Mouse (Mus musculus) myocyte (in vitro differentiated cells): ENCODE measurements around the gene Hyou1. TPM values are rescaled to one million over a fixed set of nuclear protein-coding genes. Genes with fewer than 3 reads are reported as not detected.
A peak's percentile ranks its signal among the peaks of the same experiment; 100 is the strongest.

Source experiments
- H3K27me3 ChIP-seq: one replicate; pipeline ENCODE4 v1.6.1; 2011; ENCODE audit not compliant: control insufficient read depth, insufficient read depth, insufficient read length
- H3K36me3 ChIP-seq: one replicate; pipeline ENCODE4 v1.6.1; 2011; ENCODE audit not compliant: control insufficient read depth, insufficient read depth
- H3K4me2 ChIP-seq: one replicate; pipeline ENCODE4 v1.6.1; 2011; ENCODE audit warnings: low read depth, control low read depth
- H3K4me3 ChIP-seq: one replicate; pipeline ENCODE4 v1.5.1; 2011; ENCODE audit warnings: mild to moderate bottlenecking, control low read depth, moderate library complexity
- H3K79me2 ChIP-seq: one replicate; pipeline ENCODE4 v1.6.1; 2011; ENCODE audit not compliant: control insufficient read depth, insufficient read depth
- H3ac ChIP-seq: one replicate; pipeline ENCODE4 v1.6.1; 2011; ENCODE audit not compliant: control insufficient read depth, insufficient read length
- CEBPB ChIP-seq: IDR thresholded peaks from 2 replicates; pipeline ENCODE4 v1.6.1; 2011; ENCODE audit warnings: mild to moderate bottlenecking, moderate library complexity; ENCODE audit not compliant: poor library complexity, insufficient read depth, severe bottlenecking
- E2F4 ChIP-seq: IDR thresholded peaks from one replicate; pipeline ENCODE4 v1.6.1; 2011; ENCODE audit warnings: mild to moderate bottlenecking, control low read depth, moderate library complexity; ENCODE audit not compliant: insufficient read depth
- MAX ChIP-seq: IDR thresholded peaks from one replicate; pipeline ENCODE4 v1.6.1; 2011; ENCODE audit warnings: low read depth, mild to moderate bottlenecking, control low read depth
- MYOD1 ChIP-seq, 3 experiments: IDR thresholded peaks; one replicate each; pipeline ENCODE4 v1.6.1; 2011; ENCODE audit warnings: control low read depth in 2 of 3, low read depth in 2 of 3, mild to moderate bottlenecking in 2 of 3, moderate library complexity in 1 of 3; ENCODE audit not compliant: insufficient read length in 2 of 3, control insufficient read depth in 1 of 3
- MYOG ChIP-seq, 3 experiments: IDR thresholded peaks; one replicate each; pipeline ENCODE4 v1.6.1; 2011; ENCODE audit warnings: control low read depth in 2 of 3, low read depth in 2 of 3, mild to moderate bottlenecking in 2 of 3; ENCODE audit not compliant: insufficient read length in 2 of 3, control insufficient read depth in 1 of 3, insufficient read depth in 1 of 3
- POLR2A ChIP-seq: IDR thresholded peaks from one replicate; pipeline ENCODE4 v1.6.1; 2011; ENCODE audit warnings: low read depth, mild to moderate bottlenecking, control low read depth, moderate library complexity; ENCODE audit not compliant: insufficient read length
- POLR2AphosphoS2 ChIP-seq: IDR thresholded peaks from one replicate; pipeline ENCODE4 v1.6.1; 2011; ENCODE audit warnings: low read depth, control low read depth; ENCODE audit not compliant: insufficient read length
- REST ChIP-seq: IDR thresholded peaks from one replicate; pipeline ENCODE4 v1.6.1; 2011; ENCODE audit warnings: mild to moderate bottlenecking, control low read depth, moderate library complexity; ENCODE audit not compliant: insufficient read depth, insufficient read length
- SRF ChIP-seq: IDR thresholded peaks from one replicate; pipeline ENCODE4 v1.6.1; 2011; ENCODE audit warnings: low read depth; ENCODE audit not compliant: control insufficient read depth, insufficient read length
- TCF12 ChIP-seq: IDR thresholded peaks from one replicate; pipeline ENCODE4 v1.6.1; 2011; ENCODE audit warnings: mild to moderate bottlenecking, control low read depth; ENCODE audit not compliant: poor library complexity, insufficient read depth, severe bottlenecking
- TCF3 ChIP-seq: IDR thresholded peaks from one replicate; pipeline ENCODE4 v1.6.1; 2011; ENCODE audit warnings: low read depth, control low read depth; ENCODE audit not compliant: insufficient read length
- USF1 ChIP-seq: IDR thresholded peaks from one replicate; pipeline ENCODE4 v1.6.1; 2011; ENCODE audit warnings: low read depth, mild to moderate bottlenecking, control low read depth, moderate library complexity
- polyA plus RNA-seq: library from polyadenylated mRNA; unstranded; fragments of >200 nt; fragmentation: generic; extraction: Trizol; gene quantifications from one replicate; pipeline ENCODE4 v1.2.1, GENCODE M21; 2012; ENCODE audit warnings: missing spikeins

Hyou1 gene
- polyA plus RNA-seq, 1 experiment: 45.9 TPM

- H3K27me3 ChIP-seq: no peaks in the 10 kb centered on the region
- H3K79me2 ChIP-seq: peaks cover 37% of the 10 kb centered on the region
- H3ac ChIP-seq: no peak overlapping the region
- no peak overlapping the region for H3K4me2 ChIP-seq
- no peak overlapping the region for H3K4me3 ChIP-seq
- TF ChIP-seq MAX (no peak), POLR2AphosphoS2 (peak; percentile 55)
- H3K36me3 ChIP-seq: peaks cover 44% of the 10 kb centered on the region
These were observed 31.5 kb downstream of the Hyou1 start for GRCm38 (mm10) chr9:44410647-44411336.

GRCm38 (mm10) chr9:44411601-44412130, 32.4 kb downstream of the Hyou1 start:
- H3K27me3 ChIP-seq: no peaks in the 10 kb centered on the region
- no peak overlapping the region for H3K4me2 ChIP-seq
- H3ac ChIP-seq: no peak overlapping the region
- TF ChIP-seq E2F4 (no peak), POLR2AphosphoS2 (peak; percentile 53)
- H3K79me2 ChIP-seq: peaks cover 29% of the 10 kb centered on the region
- H3K4me3 ChIP-seq: no peak overlapping the region
- peaks cover 46% of the 10 kb centered on the region for H3K36me3 ChIP-seq

GRCm38 (mm10) chr9:44412306-44412705, 33.0 kb downstream of the Hyou1 start:
- H3K36me3 ChIP-seq: peaks cover 46% of the 10 kb centered on the region
- TF ChIP-seq POLR2A (no peak), MAX (no peak), TCF3 (no peak), POLR2AphosphoS2 (no peak), E2F4 (no peak), USF1 (no peak), CEBPB (no peak)
- no peak overlapping the region for H3K4me2 ChIP-seq
- no peaks in the 10 kb centered on the region for H3K27me3 ChIP-seq
- no peak overlapping the region for H3ac ChIP-seq
- no peak overlapping the region for H3K4me3 ChIP-seq
- peaks cover 32% of the 10 kb centered on the region for H3K79me2 ChIP-seq

- H3K27me3 ChIP-seq: no peaks in the 10 kb centered on the region
- H3K4me2 ChIP-seq: no peak overlapping the region
- H3ac ChIP-seq: no peak overlapping the region
- TF ChIP-seq MYOD1 (IDR thresholded peaks at IDR 0.05; ENCODE audit: control insufficient read depth in 1 of 3, insufficient read length in 2 of 3, low read depth in 2 of 3) (no peak), MYOG (IDR thresholded peaks at IDR 0.05; ENCODE audit: control insufficient read depth in 1 of 3, insufficient read depth in 1 of 3, insufficient read length in 2 of 3, low read depth in 2 of 3) (no peak), USF1 (no peak), CEBPB (no peak), POLR2A (peak; percentile 30), TCF3 (no peak), REST (no peak), POLR2AphosphoS2 (peak; percentile 74), MAX (no peak), TCF12 (no peak), SRF (no peak), E2F4 (no peak)
- H3K4me3 ChIP-seq: no peak overlapping the region
- H3K36me3 ChIP-seq: peaks cover 46% of the 10 kb centered on the region
- peaks cover 31% of the 10 kb centered on the region for H3K79me2 ChIP-seq
These were observed 33.5 kb downstream of the Hyou1 start for GRCm38 (mm10) chr9:44412781-44413180.

GRCm38 (mm10) chr9:44417156-44417891, 38.0 kb downstream of the Hyou1 start:
- TF ChIP-seq USF1 (no peak), POLR2AphosphoS2 (no peak), MYOG (IDR thresholded peaks at IDR 0.05; ENCODE audit: control insufficient read depth in 1 of 3, insufficient read depth in 1 of 3, insufficient read length in 2 of 3, low read depth in 2 of 3) (no peak), E2F4 (no peak), MAX (no peak), SRF (no peak), REST (no peak), TCF3 (no peak), CEBPB (no peak), POLR2A (no peak), MYOD1 (IDR thresholded peaks at IDR 0.05; ENCODE audit: control insufficient read depth in 1 of 3, insufficient read length in 2 of 3, low read depth in 2 of 3) (no peak), TCF12 (no peak)

More at GRCm38 (mm10) chr9:44417156-44417891, 38.0 kb downstream of the Hyou1 start:
- peak overlapping the region; percentile 89 for H3K4me2 ChIP-seq
- H3K79me2 ChIP-seq: peaks cover 7% of the 10 kb centered on the region
- no peaks in the 10 kb centered on the region for H3K27me3 ChIP-seq
- H3K4me3 ChIP-seq: peak overlapping the region; percentile 83
- peaks cover 14% of the 10 kb centered on the region for H3K36me3 ChIP-seq
- H3ac ChIP-seq: peak overlapping the region; percentile 21
